Mouse (Mus musculus) heart, postnatal 0 days (tissue): ENCODE results near the gene Tbcd. TPM values are rescaled to one million over a fixed set of nuclear protein-coding genes. Genes with fewer than 3 reads are reported as not detected.
A peak's percentile ranks its signal among the peaks of the same experiment; 100 is the strongest.

Experiments used
- ATAC-seq: fragments of 200-750 bp; cut with Nextera tagmentation; 2 replicates; pipeline ENCODE4 v1.8.0; 2017; ENCODE audit warnings: low read depth, moderate number of reproducible peaks, moderate library complexity; ENCODE audit not compliant: insufficient read depth
- DNase-seq: peaks from one replicate; pipeline ENCODE4 v3.0.0-alpha.2; 2016; ENCODE audit warnings: low spot score
- H3K27ac ChIP-seq: fragments of 300-500 bp; sonication (generic); 2 replicates; pipeline ENCODE4 v1.5.1; 2014; ENCODE audit warnings: low read depth, mild to moderate bottlenecking
- H3K27me3 ChIP-seq: fragments of 300-500 bp; sonication (generic); 2 replicates; pipeline ENCODE4 v1.6.1; 2014; ENCODE audit warnings: low read length, mixed read lengths; ENCODE audit not compliant: control insufficient read depth, insufficient read depth
- H3K36me3 ChIP-seq: fragments of 300-500 bp; sonication (generic); replicated peaks from 2 replicates; pipeline ENCODE4 v1.6.1; 2014; ENCODE audit warnings: low read length, mixed read lengths; ENCODE audit not compliant: control insufficient read depth, insufficient read depth
- H3K4me1 ChIP-seq: fragments of 300-500 bp; sonication (generic); 2 replicates; pipeline ENCODE4 v1.6.1; 2014; ENCODE audit warnings: antibody characterized with exemption; ENCODE audit not compliant: control insufficient read depth, insufficient read depth
- H3K4me2 ChIP-seq: fragments of 300-500 bp; sonication (generic); 2 replicates; pipeline ENCODE4 v1.6.1; 2014; ENCODE audit warnings: low read depth, mild to moderate bottlenecking, low read length, moderate library complexity
- H3K4me3 ChIP-seq: fragments of 300-500 bp; sonication (generic); 2 replicates; pipeline ENCODE4 v1.5.1; 2014; ENCODE audit warnings: low read depth, low read length
- H3K9ac ChIP-seq: fragments of 300-500 bp; sonication (generic); replicated peaks from 2 replicates; pipeline ENCODE4 v1.6.1; 2014; ENCODE audit warnings: low read depth, low read length, mixed read lengths
- H3K9me3 ChIP-seq: fragments of 300-500 bp; sonication (generic); replicated peaks from 2 replicates; pipeline ENCODE4 v1.6.1; 2016; ENCODE audit warnings: low read length; ENCODE audit not compliant: control insufficient read depth
- CTCF ChIP-seq: IDR thresholded peaks from 2 replicates; pipeline ENCODE4 v1.5.1; 2016; ENCODE audit warnings: antibody characterized with exemption, control low read depth, low read depth
- EP300 ChIP-seq: IDR thresholded peaks from 2 replicates; pipeline ENCODE4 v1.6.1; 2016; ENCODE audit warnings: antibody characterized with exemption, low read depth
- WGBS: fragments of 180-500 bp; shearing (Covaris S2); extraction: QIAGEN DNeasy Blood & Tissue Kit; methylation state at CpG from one replicate; pipeline ENCODE4 v1.1.7; 2014; 5-methylcytosine and 5-hydroxymethylcytosine counted together
- polyA plus RNA-seq: library from polyadenylated mRNA; unstranded; fragments of >200 nt; fragmentation: Nextera tagmentation; extraction: Ambion mirVana; gene quantifications from 2 replicates; pipeline ENCODE4 v1.2.1, GENCODE M21; 2015
- total RNA-seq: library from RNA; depleted of rRNA; stranded (reverse); fragments of >200 nt; gene quantifications from 2 replicates; pipeline ENCODE4 v1.2.3, GENCODE M21; 2014; ENCODE audit warnings: low replicate concordance; rRNA removed

Tbcd gene
- total RNA-seq (29.1 and 37.9 TPM in 2 replicates), polyA plus RNA-seq (14.3 and 16.1 TPM in 2 replicates)

DNA sequence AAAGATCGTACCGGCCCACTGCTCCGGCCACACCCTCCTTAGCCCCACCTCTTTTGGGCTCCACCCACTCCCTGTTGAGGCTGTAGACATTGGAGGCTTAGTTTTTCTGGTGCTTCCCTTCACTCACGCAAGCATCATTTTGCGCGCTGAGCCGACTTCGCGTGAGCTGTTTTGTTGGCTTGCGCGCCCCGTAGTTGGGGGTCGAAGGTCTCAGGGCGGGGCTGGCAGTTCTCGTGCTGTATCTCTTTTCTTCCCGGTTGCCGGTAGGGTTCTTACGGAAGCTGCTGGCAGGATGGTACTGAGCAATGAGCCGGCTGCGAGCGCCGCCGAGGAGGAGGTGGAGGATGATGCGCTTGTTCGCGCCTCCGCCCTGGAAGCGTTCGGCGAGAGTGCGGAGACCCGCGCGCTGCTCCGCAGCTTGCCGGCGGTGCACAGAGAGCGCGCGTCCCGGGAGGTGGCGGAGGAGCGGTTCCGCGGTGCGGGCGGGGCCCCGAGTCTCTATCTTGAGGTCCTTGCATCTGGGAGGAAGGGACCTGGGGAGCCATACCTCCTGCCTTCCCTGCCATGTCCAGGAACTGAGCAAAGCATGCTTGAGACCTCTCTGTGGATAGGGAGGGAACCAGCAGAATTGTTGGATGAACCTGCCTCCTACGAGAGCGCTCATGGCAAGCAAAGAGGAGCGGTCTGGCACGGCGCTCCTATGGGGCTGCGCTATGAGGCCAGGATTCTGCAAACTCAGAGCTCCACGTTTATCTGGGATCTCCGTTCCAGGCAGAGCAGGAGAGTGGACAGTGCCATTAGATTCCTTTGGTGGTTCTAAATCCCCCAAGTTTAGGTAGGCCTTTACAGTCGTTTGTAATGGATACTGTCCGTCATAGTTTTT is at the start of gene Tbcd:
Gene Tbcd, plus strand, starts transcription at position 197 of the 883 bp plus-strand sequence.
- Histone ChIP-seq H3K27ac (peak within 1 kb of the TSS; percentile 52), H3K9ac (peak within 1 kb of the TSS; percentile 66), H3K4me1 (peaks cover 12% of the 10 kb centered on the region), H3K9me3 (no peaks in the 10 kb centered on the region), H3K4me3 (peak within 1 kb of the TSS; percentile 86), H3K4me2 (peak within 1 kb of the TSS; percentile 88), H3K36me3 (peaks cover 6% of the 10 kb centered on the region; the same call in 1 of the 2 replicates), H3K27me3 (no peaks in the 10 kb centered on the region)
- peak; percentile 90 for ATAC-seq
- under 1% methylated on average over 58 of the region's 58 CpGs for WGBS
- no peak; the same call in 1 of the 2 replicates for TF ChIP-seq CTCF
- no peak for TF ChIP-seq EP300
- peak; percentile 91 for DNase-seq

DNA sequence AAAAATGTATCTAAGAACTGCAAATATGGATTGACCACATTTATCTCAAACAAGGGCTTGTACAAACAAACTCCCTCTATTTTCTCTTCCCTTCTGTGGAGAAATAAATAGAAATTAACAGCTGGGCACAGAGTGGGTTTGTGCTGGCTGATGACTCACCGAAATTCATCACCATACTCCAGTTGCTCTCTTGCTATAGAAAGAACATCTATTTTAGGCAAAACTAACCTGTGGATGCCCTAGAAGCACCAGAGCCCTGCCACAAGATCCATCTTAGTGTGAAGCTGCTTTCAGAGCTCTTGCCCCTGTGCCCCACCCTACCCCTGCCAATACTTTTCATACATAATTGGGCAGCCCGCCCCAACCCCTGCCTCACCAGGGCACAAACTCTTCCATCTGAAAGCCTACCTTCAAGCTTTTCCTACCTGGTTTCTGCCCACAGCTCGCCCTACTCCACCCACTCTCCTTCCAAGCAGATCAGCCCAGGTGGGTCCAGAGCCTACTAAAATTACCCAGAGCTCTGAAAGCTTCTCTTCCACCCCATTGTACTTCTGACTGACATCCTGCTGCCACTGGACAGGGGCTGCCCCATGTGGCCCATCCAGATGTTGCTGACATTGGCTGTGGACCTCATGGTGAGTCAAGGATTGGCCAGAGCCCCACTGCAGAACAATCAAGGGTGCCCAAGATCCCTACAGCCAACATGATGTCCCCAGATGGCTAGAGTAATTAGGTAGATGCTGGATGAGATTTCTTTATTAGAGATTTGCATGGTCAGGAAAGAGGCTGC is 44.2 kb upstream of the Tbcd start:
- H3K4me2 ChIP-seq: no peak overlapping the region
- DNase-seq (no peak), ATAC-seq (no peak)
- H3K36me3 ChIP-seq: no peaks in the 10 kb centered on the region
- no peaks in the 10 kb centered on the region for H3K27me3 ChIP-seq
- H3K4me3 ChIP-seq: no peak overlapping the region
- 62% methylated on average over 3 of the region's 3 CpGs for WGBS
- no peaks in the 10 kb centered on the region for H3K9me3 ChIP-seq
- TF ChIP-seq EP300 (no peak), CTCF (no peak)
- no peak overlapping the region for H3K9ac ChIP-seq
- H3K27ac ChIP-seq: no peak overlapping the region
- H3K4me1 ChIP-seq: no peaks in the 10 kb centered on the region

DNA sequence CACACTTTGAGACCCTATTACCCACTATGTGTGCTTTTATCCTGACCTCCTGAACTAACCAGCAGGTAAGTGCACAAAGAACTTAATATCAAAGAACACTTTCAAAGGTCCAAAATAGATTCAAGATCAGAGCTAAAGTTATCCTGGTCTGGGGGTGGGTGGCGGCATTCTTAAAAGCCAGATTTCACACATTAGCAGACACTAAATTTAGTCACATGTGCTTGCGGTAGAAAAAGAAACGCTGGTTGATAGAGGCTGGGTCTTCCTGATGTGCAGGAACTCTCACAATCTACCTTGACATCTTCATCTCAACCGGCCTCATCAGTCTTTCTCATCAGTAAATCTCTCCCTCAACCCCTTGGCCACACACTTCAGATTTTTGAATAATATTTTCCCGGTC is 37.0 kb upstream of the Tbcd start:
- Histone ChIP-seq H3K4me2 (no peak overlapping the region), H3K9ac (no peak overlapping the region), H3K4me3 (no peak overlapping the region), H3K27ac (no peak overlapping the region), H3K27me3 (no peaks in the 10 kb centered on the region), H3K9me3 (no peaks in the 10 kb centered on the region), H3K36me3 (no peaks in the 10 kb centered on the region), H3K4me1 (peaks cover 6% of the 10 kb centered on the region)
- WGBS: 60% methylated on average over 5 of the region's 5 CpGs
- no peak for DNase-seq
- no peak for TF ChIP-seq EP300
- no peak for TF ChIP-seq CTCF
- no peak for ATAC-seq

DNA sequence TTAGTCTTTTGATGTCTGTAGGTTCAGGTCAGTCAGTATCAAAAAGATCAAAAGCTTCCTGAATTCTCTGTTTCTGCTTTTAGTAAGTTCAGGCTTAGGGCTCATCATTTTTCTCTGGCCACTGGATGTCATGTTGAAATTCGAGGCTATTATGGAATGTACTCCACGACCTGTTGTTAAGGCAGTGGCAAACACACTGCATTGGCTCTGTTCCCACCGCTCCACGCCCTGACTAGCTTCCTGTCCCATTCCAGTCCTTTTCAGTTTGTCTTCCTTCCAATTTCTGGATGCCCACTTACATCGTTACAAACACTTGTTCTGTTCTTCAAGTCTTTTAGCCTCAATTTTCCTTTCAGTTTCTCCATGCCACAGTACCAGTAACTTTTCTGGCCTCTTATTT is 36.4 kb upstream of the Tbcd start:
- Histone ChIP-seq H3K9ac (no peak overlapping the region), H3K4me3 (no peak overlapping the region), H3K36me3 (no peaks in the 10 kb centered on the region), H3K9me3 (no peaks in the 10 kb centered on the region), H3K27me3 (no peaks in the 10 kb centered on the region), H3K27ac (no peak overlapping the region), H3K4me1 (peaks cover 6% of the 10 kb centered on the region), H3K4me2 (no peak overlapping the region)
- TF ChIP-seq EP300 (no peak), CTCF (no peak)
- 39% methylated on average over 5 of the region's 5 CpGs for WGBS
- ATAC-seq: no peak
- DNase-seq: no peak

DNA sequence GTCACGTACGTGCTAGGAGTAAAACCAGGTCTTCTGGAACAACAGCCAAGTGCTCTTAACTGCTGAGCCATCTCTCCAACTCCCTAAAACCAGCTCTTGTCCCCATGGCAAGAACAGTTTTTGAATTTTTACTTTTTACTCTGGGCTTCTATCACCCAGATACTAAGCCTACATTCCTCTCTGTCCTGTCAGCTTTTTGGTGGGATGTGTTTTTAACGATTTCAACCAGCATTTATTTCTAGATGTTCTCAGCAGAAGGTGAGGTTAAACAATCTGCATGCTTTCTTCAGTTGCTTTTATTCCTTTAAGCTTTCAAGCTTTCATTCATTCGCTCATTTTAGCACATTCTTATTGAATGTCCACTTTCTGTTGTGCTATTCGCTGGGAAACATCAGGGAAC is 33.8 kb upstream of the Tbcd start:
- Histone ChIP-seq H3K27me3 (no peaks in the 10 kb centered on the region), H3K9ac (no peak overlapping the region), H3K4me1 (peaks cover 17% of the 10 kb centered on the region), H3K36me3 (no peaks in the 10 kb centered on the region), H3K27ac (no peak overlapping the region), H3K9me3 (no peaks in the 10 kb centered on the region), H3K4me3 (no peak overlapping the region), H3K4me2 (no peak overlapping the region)
- ATAC-seq: no peak
- TF ChIP-seq EP300 (no peak), CTCF (no peak)
- no peak for DNase-seq
- WGBS: 66% methylated on average over 5 of the region's 5 CpGs
